Mouse (Mus musculus) bone marrow, adult 2 months (tissue): Measurements from ENCODE around the gene 4933424G06Rik.
A peak's percentile ranks its signal among the peaks of the same experiment; 100 is the strongest.

Experiments used
- CTCF ChIP-seq: fragments of 200-500 bp; IDR thresholded peaks from 2 replicates; pipeline ENCODE4 v1.5.1; 2011; ENCODE audit warnings: low read length, control low read depth; ENCODE audit not compliant: control insufficient read depth, insufficient read depth
- POLR2A ChIP-seq: fragments of 200-500 bp; IDR thresholded peaks from 2 replicates; pipeline ENCODE4 v1.6.1; 2011; ENCODE audit warnings: low read depth, mild to moderate bottlenecking, control low read depth, low read length, borderline replicate concordance; ENCODE audit not compliant: control insufficient read depth

DNA sequence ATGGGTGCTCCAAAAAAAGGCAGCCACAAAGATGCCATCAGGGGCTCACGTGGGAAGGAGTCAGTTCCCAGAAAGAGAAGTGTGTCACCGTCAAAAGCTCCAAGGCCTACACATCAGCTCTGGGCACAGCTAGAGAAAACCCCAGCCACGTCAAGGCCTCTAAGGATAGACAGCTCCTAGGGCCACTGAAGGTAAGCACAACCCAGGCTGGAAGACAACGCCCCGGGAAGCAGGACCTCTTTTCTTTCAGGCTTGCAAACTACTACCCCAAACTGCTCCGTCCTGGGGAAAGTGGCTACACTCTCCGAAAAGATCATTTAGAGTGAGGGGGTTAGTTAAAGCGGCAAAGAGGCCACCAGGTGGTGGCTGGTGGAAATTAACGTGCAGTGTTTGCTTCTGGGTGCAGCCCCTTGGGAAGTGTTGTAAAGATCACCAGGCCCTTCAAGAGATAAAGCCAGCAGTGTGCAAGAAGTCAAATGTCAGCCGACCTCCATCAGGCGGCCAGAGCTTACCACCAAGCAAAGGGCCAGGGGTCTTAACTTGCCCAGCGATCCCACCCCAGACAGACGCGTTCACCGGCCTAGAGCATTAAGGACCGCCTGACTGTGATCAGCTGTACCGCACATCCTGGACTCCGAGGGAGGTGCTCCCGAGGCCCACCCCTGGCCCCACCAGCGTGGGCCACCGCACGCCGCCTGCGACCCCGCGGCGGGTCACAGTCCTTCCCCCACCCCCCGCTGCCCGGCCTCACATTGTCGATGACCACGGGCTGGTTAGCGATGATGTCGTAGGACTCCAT, 695 bp upstream of the 4933424G06Rik start:
- no peak for TF ChIP-seq POLR2A
- 0 out of 2 replicates have a peak, but pooled peaks have one; percentile 4 for TF ChIP-seq CTCF
